Mouse (Mus musculus) heart, embryonic 13.5 days (tissue): ENCODE data around the gene Ptprb. TPM values are rescaled to one million over a fixed set of nuclear protein-coding genes. Genes with fewer than 3 reads are reported as not detected.

ENCODE experiments used
- ATAC-seq: fragments of 200-750 bp; cut with Nextera tagmentation; 2 replicates; pipeline ENCODE4 v1.8.0; 2017; ENCODE audit warnings: moderate TSS enrichment; ENCODE audit not compliant: insufficient number of reproducible peaks, low FRiP score, low TSS enrichment; ENCODE audit errors: extremely low read depth
- H3K27ac ChIP-seq: fragments of 300-500 bp; sonication (generic); replicated peaks from 2 replicates; pipeline ENCODE4 v1.5.1; 2015; ENCODE audit warnings: moderate library complexity, mild to moderate bottlenecking, inconsistent platforms
- H3K27me3 ChIP-seq: fragments of 300-500 bp; sonication (generic); replicated peaks from 2 replicates; pipeline ENCODE4 v1.6.1; 2015; ENCODE audit warnings: mild to moderate bottlenecking, inconsistent platforms
- H3K36me3 ChIP-seq: fragments of 300-500 bp; sonication (generic); 2 replicates; pipeline ENCODE4 v1.6.1; 2015; ENCODE audit warnings: mild to moderate bottlenecking, inconsistent platforms
- H3K4me1 ChIP-seq: fragments of 300-500 bp; sonication (generic); 2 replicates; pipeline ENCODE4 v1.6.1; 2015; ENCODE audit warnings: inconsistent platforms
- H3K4me2 ChIP-seq: fragments of 300-500 bp; sonication (generic); 2 replicates; pipeline ENCODE4 v1.6.1; 2015; ENCODE audit warnings: inconsistent platforms, mild to moderate bottlenecking, moderate library complexity
- H3K4me3 ChIP-seq: fragments of 300-500 bp; sonication (generic); 2 replicates; pipeline ENCODE4 v1.5.1; 2015; ENCODE audit warnings: moderate library complexity, mild to moderate bottlenecking, inconsistent platforms
- H3K9ac ChIP-seq: fragments of 300-500 bp; sonication (generic); 2 replicates; pipeline ENCODE4 v1.6.1; 2015; ENCODE audit warnings: inconsistent platforms, mild to moderate bottlenecking, moderate library complexity
- H3K9me3 ChIP-seq: fragments of 300-500 bp; sonication (generic); 2 replicates; pipeline ENCODE4 v1.6.1; 2016; ENCODE audit warnings: inconsistent platforms
- WGBS: fragments of 180-500 bp; shearing (Covaris S2); methylation state at CpG from one replicate; pipeline ENCODE4 v1.1.7; 2015; ENCODE audit warnings: mixed read lengths; 5-methylcytosine and 5-hydroxymethylcytosine counted together
- polyA plus RNA-seq: library from polyadenylated mRNA; unstranded; fragments of >200 nt; fragmentation: Nextera tagmentation; extraction: Ambion mirVana; gene quantifications from 2 replicates; pipeline ENCODE4 v1.2.1, GENCODE M21; 2015

Ptprb gene
- polyA plus RNA-seq, 1 experiment from 2014 or later: 6.4 TPM

GRCm38 (mm10) chr10:116266561-116267433, 8.5 kb upstream of the Ptprb start:
- WGBS: 45% methylated on average over 15 of the region's 15 CpGs
- Histone ChIP-seq H3K27ac (peak overlapping the region; percentile 79), H3K4me3 (no peak overlapping the region), H3K27me3 (no peaks in the 10 kb centered on the region), H3K9ac (no peak overlapping the region), H3K4me2 (peak overlapping the region; percentile 20; the same call in 1 of the 2 replicates), H3K36me3 (no peaks in the 10 kb centered on the region), H3K4me1 (peaks cover 56% of the 10 kb centered on the region), H3K9me3 (no peaks in the 10 kb centered on the region)
- peak; percentile 63; the same call in 1 of the 2 replicates for ATAC-seq

- Histone ChIP-seq H3K27me3 (no peaks in the 10 kb centered on the region), H3K4me3 (no peak overlapping the region), H3K9ac (no peak overlapping the region), H3K9me3 (no peaks in the 10 kb centered on the region), H3K4me2 (peak overlapping the region; percentile 20; the same call in 1 of the 2 replicates), H3K36me3 (no peaks in the 10 kb centered on the region), H3K4me1 (peaks cover 52% of the 10 kb centered on the region), H3K27ac (peak overlapping the region; percentile 79)
- ATAC-seq: no peak
- WGBS: 19% methylated on average over 4 of the region's 4 CpGs
Observed at GRCm38 (mm10) chr10:116267434-116267822, 7.9 kb upstream of the Ptprb start.

GRCm38 (mm10) chr10:116268343-116268742, 7.0 kb upstream of the Ptprb start:
- Histone ChIP-seq H3K4me2 (no peak overlapping the region), H3K27ac (no peak overlapping the region), H3K36me3 (no peaks in the 10 kb centered on the region), H3K27me3 (no peaks in the 10 kb centered on the region), H3K4me3 (no peak overlapping the region), H3K9me3 (no peaks in the 10 kb centered on the region), H3K4me1 (peaks cover 52% of the 10 kb centered on the region), H3K9ac (no peak overlapping the region)
- no peak for ATAC-seq
- whole genome bisulfite sequencing: 61% methylated on average over 4 of the region's 4 CpGs

DNA sequence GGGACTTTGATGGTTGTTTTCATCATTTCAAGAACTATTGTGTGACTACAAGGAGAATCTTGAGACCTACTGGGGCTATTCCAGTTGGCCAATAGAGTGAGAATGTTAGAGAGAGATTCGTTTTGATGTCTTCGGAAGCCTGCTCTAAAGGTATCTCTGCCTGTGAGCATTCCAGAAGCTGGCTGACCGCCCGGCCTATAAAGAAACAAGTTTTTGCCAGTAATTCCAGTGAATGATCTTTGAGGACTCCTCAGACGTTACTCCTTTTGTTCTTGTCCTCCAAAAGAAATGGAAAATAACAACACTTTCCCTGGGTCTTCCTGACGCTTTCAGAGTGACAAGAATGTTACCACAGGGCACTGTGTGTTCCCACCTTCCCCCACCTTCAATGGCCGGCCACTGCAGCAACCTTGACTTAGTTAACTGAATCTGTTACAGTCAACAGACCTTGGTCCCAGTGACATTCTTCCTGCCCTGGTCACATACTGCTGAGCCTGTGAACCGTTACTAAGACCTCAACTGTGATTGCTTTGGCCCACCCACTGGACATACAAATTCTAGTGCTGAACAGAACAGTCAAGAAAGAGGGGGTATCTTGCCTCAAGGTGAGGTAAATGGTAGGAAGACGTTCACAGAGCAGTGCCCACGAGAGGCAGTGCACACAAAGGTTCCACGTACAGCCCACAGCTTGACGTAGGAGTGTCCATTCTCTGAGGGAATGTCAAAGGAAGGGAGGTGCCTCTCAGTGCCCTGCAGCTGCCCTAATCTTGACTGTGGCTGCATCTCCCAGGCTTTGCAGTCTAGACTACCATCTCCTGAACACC, 4.5 kb upstream of the Ptprb start:
- Histone ChIP-seq H3K4me2 (no peak overlapping the region), H3K4me3 (no peak overlapping the region), H3K27me3 (no peaks in the 10 kb centered on the region), H3K36me3 (no peaks in the 10 kb centered on the region), H3K4me1 (peaks cover 49% of the 10 kb centered on the region), H3K9me3 (no peaks in the 10 kb centered on the region), H3K27ac (peak overlapping the region; percentile 48), H3K9ac (no peak overlapping the region)
- no peak for ATAC-seq
- 59% methylated on average over 12 of the region's 12 CpGs for WGBS

- peaks cover 46% of the 10 kb centered on the region for H3K4me1 ChIP-seq
- no peaks in the 10 kb centered on the region for H3K9me3 ChIP-seq
- peak overlapping the region; percentile 48 for H3K27ac ChIP-seq
- no peak overlapping the region for H3K4me3 ChIP-seq
- H3K36me3 ChIP-seq: no peaks in the 10 kb centered on the region
- no peak overlapping the region for H3K4me2 ChIP-seq
- WGBS: 70% methylated on average over 10 of the region's 10 CpGs
- no peaks in the 10 kb centered on the region for H3K27me3 ChIP-seq
- H3K9ac ChIP-seq: no peak overlapping the region
- ATAC-seq: no peak
Observed at GRCm38 (mm10) chr10:116271470-116271915, 3.8 kb upstream of the Ptprb start.

GRCm38 (mm10) chr10:116272156-116272555, 3.2 kb upstream of the Ptprb start:
- peaks cover 40% of the 10 kb centered on the region for H3K4me1 ChIP-seq
- H3K9me3 ChIP-seq: no peaks in the 10 kb centered on the region
- 46% methylated on average over 3 of the region's 3 CpGs for WGBS
- no peak for ATAC-seq
- H3K27me3 ChIP-seq: no peaks in the 10 kb centered on the region
- no peaks in the 10 kb centered on the region for H3K36me3 ChIP-seq
- H3K27ac ChIP-seq: 0 out of 2 replicates have a peak overlapping the region, but pooled peaks have one; percentile 48
- H3K4me3 ChIP-seq: no peak overlapping the region
- H3K4me2 ChIP-seq: no peak overlapping the region
- H3K9ac ChIP-seq: no peak overlapping the region

DNA sequence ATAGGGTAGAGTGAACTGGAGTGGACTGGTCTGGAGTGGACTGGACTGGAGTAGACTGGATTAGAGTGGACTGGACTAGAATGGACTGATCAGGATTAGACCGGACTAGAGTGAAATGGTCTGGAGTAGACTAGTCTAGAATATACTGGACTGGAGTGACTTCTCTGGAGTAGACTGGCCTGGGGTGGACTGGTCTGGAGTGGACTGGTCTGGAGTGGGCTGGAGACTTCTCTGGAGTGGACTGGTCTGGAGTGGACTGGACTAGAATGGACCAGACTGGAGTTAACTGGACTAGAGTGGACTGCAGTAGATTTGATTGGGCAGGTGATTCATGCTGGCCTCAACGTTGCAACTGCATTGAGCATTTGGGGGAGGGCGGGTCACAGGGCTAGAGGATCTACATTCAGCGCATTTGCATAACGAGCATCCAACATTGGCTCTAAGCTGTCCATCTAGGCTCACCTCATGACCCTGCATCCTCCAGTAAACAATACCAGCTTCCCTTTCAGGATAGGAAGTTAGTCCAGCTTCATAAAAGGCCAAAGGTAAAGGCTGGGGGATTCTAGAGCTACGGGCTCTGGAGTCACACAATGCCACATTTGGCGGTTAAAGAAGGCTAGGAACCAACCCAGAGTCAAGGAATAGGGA, 11.5 kb downstream of the Ptprb start:
- H3K9me3 ChIP-seq: no peaks in the 10 kb centered on the region
- ATAC-seq: no peak
- no peak overlapping the region for H3K9ac ChIP-seq
- no peak overlapping the region for H3K27ac ChIP-seq
- H3K4me3 ChIP-seq: no peak overlapping the region
- H3K27me3 ChIP-seq: no peaks in the 10 kb centered on the region
- H3K4me1 ChIP-seq: peaks cover 14% of the 10 kb centered on the region
- peaks cover 6% of the 10 kb centered on the region; the same call in 1 of the 2 replicates for H3K36me3 ChIP-seq
- WGBS: 76% methylated on average over 7 of the region's 7 CpGs
- no peak overlapping the region for H3K4me2 ChIP-seq

- no peak overlapping the region for H3K27ac ChIP-seq
- H3K27me3 ChIP-seq: no peaks in the 10 kb centered on the region
- no peak overlapping the region for H3K9ac ChIP-seq
- 25% methylated on average over 9 of the region's 9 CpGs for WGBS
- no peak overlapping the region for H3K4me2 ChIP-seq
- peaks cover 25% of the 10 kb centered on the region for H3K4me1 ChIP-seq
- H3K4me3 ChIP-seq: no peak overlapping the region
- H3K9me3 ChIP-seq: no peaks in the 10 kb centered on the region
- peaks cover 6% of the 10 kb centered on the region; the same call in 1 of the 2 replicates for H3K36me3 ChIP-seq
- no peak for ATAC-seq
Observed at GRCm38 (mm10) chr10:116288130-116288529, 12.8 kb downstream of the Ptprb start.

DNA sequence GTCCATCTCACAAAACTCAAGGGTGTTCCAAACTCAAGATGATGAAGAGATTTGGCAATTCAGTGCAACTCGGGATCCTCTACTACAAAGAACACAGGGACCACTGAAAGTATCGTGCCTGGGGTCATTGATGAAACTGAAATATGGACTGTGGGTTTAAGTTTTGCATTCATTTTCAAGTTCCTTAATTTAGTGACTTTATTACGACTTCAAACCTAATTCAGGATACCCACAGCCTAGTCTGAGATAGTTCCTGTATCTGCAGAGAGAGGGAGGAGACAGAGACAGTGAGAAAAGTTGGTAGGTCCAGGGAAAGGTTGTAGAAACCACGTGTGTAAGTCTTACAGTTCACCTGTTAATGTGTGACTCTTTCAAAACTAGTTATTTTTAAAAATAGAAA, 15.2 kb downstream of the Ptprb start:
- H3K4me1 ChIP-seq: peaks cover 28% of the 10 kb centered on the region
- no peak overlapping the region for H3K9ac ChIP-seq
- H3K36me3 ChIP-seq: no peaks in the 10 kb centered on the region
- H3K9me3 ChIP-seq: no peaks in the 10 kb centered on the region
- ATAC-seq: no peak
- H3K4me3 ChIP-seq: no peak overlapping the region
- H3K27me3 ChIP-seq: no peaks in the 10 kb centered on the region
- no peak overlapping the region for H3K4me2 ChIP-seq
- WGBS: 66% methylated on average over 4 of the region's 4 CpGs
- no peak overlapping the region for H3K27ac ChIP-seq

GRCm38 (mm10) chr10:116291153-116291755, 15.9 kb downstream of the Ptprb start:
- ATAC-seq: no peak

More at GRCm38 (mm10) chr10:116291153-116291755, 15.9 kb downstream of the Ptprb start:
- Histone ChIP-seq H3K9ac (no peak overlapping the region), H3K4me1 (peaks cover 28% of the 10 kb centered on the region), H3K27ac (no peak overlapping the region), H3K4me2 (no peak overlapping the region), H3K4me3 (no peak overlapping the region), H3K36me3 (no peaks in the 10 kb centered on the region), H3K9me3 (no peaks in the 10 kb centered on the region), H3K27me3 (no peaks in the 10 kb centered on the region)
- WGBS: 32% methylated on average over 8 of the region's 8 CpGs
